Mouse (Mus musculus) embryo, embryonic 10.5 days (tissue): Measurements from ENCODE around the gene Pawr.

Experiments used
- DNase-seq: peaks from one replicate; pipeline ENCODE4 v3.0.0-alpha.2; 2015; ENCODE audit warnings: low spot score

Gene Pawr

DNA sequence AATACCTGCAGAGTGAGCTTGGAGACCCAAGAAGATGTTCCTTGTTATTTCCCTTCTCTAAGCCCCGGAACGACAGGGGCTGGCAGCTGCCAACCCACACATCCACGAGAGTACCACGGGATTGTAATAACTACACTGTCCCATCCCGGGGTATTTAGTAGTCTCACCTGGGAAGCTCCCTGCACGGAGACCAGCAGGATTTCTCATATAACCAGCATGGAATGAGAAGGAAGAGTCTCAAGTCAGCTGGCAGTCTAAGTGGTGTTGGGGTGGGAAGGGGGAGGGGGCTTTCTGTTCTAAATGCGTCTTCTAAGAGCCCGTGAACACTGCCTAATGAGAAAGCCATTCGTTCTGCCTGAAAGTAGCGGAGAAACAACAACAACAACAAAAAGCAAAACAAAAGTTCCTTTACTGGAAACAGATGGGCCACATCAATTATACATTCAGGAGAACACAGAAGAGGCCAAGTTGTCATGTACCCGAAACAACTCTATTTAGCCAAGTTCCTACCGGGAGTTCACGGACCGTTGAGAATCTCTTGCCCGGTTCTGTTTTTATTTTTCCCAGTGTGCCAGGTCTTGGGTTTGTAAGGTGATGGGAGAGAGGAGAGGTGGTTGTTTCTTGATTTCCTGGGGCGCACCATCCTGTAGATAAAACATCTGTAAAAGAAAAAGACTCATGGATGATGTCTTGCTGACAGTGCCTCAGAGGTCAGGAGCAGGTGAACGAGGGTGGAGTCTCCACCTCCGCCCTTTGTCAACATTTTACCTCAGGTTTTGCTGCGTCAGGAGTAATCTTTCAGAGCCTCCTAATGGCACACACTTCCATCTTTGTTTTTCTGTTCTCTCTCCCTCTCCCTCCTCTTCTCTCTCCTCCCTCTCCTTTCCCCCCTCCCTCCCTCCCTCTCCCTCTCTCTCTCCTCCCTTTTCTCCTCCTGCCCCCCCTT, 112.3 kb downstream of the Pawr start:
- DNase-seq: no peak

DNA sequence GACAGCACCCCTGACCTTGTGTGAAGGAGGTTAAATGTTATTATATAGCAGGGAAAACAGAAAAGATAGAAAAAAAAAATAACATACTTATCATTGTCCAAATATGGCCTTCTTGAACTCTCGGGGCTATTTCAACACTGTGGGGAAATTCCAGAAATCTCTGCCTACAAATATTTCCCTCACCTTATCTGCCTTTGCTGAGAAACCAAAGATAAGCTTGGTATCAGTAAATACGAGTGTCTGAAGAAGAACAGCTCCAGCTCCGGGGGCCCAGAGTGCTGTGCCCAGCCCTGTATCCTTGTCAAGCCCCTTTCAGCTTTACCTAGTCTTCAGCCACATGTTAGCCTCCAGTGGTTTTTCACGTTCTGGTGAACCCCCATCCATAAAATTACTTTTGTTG, 113.2 kb downstream of the Pawr start:
- DNase-seq: no peak

- DNase-seq: no peak
These were observed 113.7 kb downstream of the Pawr start for GRCm38 (mm10) chr10:108445606-108446005.

GRCm38 (mm10) chr10:108446041-108446931, 114.4 kb downstream of the Pawr start:
- DNase-seq: peak; percentile 88

DNA sequence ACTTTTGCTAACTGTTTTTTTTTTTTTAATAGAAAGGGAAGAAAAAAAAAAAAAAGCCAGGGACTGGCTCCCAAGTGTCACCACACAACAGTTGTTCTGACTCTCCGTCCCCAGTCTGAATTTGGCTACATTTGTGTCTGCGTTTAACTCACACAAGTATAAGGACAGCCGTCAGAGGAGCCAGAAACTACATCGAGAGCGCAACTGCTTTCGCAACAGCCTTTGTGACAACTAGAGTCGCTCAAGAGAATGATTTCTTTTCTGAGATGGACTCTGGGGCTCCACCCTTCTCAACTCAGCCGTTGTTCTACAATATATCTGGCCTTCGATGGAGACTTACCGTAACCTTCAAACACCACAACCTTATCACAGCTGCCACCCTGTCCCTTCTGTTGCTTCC, 115.3 kb downstream of the Pawr start:
- no peak for DNase-seq

GRCm38 (mm10) chr10:108448421-108448820, 116.5 kb downstream of the Pawr start:
- no peak for DNase-seq

DNA sequence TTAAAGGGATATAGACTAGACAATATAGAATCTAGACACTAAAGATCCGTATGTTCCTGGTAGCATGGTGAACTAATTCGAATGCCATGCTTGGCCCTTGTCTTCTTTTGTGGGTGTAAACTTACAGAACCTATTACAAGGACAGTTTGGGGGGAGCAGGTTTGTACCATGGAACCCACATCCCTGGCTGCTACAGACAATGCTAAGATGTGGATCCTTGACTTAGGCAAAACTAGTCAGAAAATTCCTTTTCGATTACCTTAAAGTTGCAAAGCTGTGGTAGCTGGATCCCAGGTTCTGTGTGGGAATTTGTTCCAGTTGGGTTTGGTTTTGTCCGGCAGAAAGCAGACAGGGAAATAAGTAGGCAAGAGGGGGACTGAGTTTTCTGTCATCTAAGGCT, 118.5 kb downstream of the Pawr start:
- DNase-seq: no peak

DNA sequence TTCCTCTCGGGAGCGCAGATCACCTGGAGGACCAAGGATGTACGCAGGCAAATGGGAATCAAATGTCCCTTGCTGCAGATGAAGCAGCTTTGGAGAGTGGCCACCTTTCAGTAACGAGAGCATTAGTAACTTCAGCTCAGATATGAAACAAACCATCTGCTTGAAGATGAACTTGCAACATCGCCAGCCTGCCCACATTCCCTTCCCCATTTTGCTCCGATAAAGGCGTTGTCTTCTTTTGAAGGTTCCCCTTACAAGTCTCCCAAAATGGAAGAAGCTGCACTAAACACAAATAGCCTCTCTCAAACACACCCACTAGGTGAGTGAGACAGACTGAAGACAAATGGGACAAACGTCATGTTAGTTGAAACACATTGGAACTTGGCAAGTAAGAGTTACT, 119.6 kb downstream of the Pawr start:
- DNase-seq: no peak

DNA sequence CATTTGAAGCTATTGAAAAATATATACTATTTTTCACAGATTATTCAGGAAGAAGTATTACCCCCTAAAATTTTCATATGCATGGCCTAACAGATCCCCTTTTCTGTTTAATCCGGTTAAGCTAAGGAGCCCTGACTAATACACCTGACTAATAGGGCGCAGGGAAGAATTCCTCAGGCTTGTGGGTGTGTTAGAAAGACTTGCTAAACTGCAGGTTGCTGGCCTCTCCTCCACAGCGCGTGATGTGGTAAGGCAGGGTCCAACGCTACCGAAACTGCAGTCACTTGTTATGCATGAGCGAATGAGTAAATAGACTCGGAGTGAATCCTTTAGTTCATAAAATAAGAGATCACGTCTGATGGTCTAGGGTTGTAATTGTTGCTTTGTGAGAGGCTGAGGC, 120.5 kb downstream of the Pawr start:
- no peak for DNase-seq

DNA sequence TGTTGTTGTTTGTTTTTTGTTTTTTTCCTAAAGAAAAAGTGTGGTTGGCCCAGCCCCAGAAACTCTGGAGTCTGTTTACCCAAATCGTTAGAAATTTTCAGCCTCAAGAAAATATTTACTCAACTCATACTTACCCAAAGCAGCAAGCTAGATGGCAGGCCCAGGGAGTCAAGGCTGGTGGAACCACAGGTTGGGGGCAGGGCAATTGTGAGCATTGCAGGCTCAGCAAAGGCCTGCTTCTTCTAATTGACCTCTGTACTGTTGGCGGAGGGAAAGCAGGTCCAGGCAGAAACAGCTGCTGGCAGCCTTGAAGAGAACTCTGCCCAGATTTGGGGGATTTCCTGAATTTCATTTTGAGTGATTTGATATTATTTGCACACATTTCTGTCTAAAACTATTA, 121.6 kb downstream of the Pawr start:
- DNase-seq: no peak

DNA sequence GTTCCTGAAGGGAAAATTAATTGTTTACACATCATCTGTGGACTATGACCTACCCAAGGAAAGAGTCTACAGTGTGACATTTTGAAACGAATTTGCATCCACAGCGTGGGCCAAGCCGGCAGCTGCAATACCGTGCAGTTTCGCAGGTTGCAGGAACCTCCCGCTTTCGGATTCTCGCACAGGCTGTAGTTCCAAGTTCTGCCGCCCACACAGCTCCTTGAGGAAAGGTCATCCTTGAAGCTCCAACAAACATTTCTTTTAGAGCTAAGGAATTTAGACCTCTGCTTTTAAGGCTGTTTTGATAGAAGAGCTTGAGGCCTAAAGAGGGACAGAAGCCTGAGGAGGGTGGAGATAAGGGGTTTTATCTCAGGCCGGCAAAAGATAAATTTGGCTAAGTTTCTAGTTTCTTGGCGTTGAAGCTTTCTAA, 122.8 kb downstream of the Pawr start:
- DNase-seq: no peak

DNA sequence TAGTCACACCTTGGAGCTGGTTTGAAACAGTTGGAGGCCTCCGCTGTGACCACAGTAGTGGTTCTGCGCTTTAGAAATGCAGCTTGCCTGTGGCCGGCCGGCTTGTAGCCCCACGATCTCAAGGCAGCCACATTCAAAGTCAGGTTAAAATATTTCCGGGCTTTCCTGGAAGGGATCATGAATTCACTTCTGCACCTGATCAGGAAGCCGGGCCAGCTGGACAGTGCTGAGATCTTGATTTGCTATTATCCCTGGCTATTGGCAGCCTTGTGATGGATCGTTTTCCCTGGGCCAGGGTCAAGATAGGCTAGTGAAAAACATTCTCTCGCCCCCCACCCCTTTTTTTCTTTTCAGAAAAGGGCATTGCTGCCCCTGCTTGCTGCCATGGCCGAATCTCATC, 123.3 kb downstream of the Pawr start:
- no peak for DNase-seq

DNA sequence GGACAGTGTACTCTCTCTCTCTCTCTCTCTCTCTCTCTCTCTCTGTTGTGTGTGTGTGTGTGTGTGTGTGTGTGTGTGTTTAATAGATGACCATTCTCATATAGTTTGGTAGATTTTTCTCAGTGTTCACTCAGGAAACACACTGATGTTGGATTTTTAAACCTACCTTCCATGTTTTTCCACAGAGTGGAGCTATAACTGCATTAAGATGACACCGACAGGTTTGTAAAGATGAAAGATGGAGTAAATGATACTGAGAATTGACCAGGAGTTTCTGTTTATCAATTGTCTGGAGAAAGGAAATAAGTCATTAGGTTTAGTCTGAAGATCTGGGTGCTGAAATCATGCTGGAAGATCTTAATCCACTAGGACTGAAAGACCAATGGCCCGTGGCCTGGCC, 124.0 kb downstream of the Pawr start:
- no peak for DNase-seq

- no peak for DNase-seq
These were observed 125.1 kb downstream of the Pawr start for GRCm38 (mm10) chr10:108457054-108457453.

GRCm38 (mm10) chr10:108461862-108462261, 129.9 kb downstream of the Pawr start:
- DNase-seq: no peak
